Mouse (Mus musculus): ENCODE data around the gene Sirpa. TPM values are rescaled to one million over a fixed set of nuclear protein-coding genes. Genes with fewer than 3 reads are reported as not detected.

The Sirpa gene
- polyA plus RNA-seq, 1 experiment from 2014 or later, result 20.7 TPM

DNA sequence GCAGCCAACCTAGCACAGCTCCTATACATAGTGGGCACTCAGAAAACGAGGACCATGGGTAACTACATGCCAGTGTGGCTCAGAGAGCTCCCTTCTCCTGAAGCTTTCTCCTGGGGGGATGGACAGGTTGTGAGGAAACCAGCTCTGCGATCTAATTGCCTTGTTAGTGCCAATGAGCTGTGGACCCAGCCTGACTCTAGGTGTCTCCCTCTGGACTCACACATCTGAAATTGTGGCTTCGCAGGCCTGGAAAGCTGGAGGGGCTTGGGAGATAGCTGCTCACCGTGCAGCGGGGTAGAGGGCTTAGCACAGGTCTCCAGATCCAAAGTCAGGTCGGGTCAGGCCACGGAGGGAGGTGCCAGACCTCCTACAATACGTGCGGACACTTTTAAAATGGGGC, 5.5 kb downstream of the Sirpa start:
- Histone ChIP-seq H3K4me1 (peaks cover 21% of the 10 kb centered on the region), H3K27ac (no peak overlapping the region), H3K4me2 (no peak overlapping the region), H3K9ac (no peak overlapping the region), H3K27me3 (replicated peaks) (peaks cover 19% of the 10 kb centered on the region), H3K9me3 (replicated peaks) (no peaks in the 10 kb centered on the region), H3K36me3 (no peaks in the 10 kb centered on the region), H3K4me3 (no peak overlapping the region)
- 60% methylated on average over 9 of the region's 9 CpGs for WGBS (ENCODE audit: insufficient replicate concordance)
- ATAC-seq, result no peak

DNA sequence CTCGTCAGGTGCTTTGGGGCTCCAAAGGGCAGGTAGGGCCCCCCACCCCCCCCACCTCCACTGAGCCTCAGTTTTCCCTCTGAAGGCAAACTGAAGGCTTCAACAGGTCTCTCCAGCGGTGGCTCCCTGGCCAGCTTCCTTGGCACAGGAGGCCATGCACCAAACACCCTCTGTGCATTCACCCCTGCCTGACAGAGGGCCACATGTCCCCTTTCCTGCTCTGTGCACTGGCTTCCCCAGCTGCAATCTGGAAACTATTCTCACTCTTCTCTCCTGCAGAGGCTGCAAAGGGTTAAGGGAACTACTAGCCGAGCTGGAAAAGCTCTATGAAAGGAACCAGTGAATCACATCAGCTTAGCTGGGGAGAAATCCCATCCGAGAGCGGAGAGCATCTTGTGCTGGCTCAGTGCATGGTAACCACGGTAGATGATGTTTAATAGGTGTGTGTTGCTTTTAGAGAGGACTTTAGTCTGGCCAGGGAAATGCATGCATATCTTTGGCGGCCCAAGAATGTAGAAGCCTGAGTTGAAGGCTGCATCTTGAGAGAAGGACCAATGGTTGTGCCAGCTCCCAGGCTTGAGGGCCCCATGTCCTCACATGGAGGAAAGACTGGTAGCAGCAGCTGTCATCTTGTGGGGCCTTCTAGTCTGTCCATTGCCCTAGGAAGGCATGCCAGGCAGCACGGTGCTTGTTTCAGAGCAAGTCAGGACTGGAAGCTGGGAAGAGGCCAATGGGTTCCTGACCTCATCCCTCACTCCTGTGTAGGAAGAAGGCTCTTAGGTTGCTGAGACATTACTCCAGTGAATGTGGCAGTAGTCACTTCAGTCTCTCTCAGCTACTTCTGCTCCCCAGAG, 6.8 kb downstream of the Sirpa start:
- WGBS (ENCODE audit: insufficient replicate concordance), result 63% methylated on average over 8 of the region's 8 CpGs
- no peak overlapping the region for H3K4me3 ChIP-seq
- H3K4me2 ChIP-seq, result no peak overlapping the region
- H3K9ac ChIP-seq, result no peak overlapping the region
- H3K36me3 ChIP-seq, result no peaks in the 10 kb centered on the region
- H3K4me1 ChIP-seq, result peaks cover 17% of the 10 kb centered on the region
- H3K27ac ChIP-seq, result no peak overlapping the region
- no peak for ATAC-seq
- H3K9me3 ChIP-seq (replicated peaks), result no peaks in the 10 kb centered on the region
- peaks cover 5% of the 10 kb centered on the region for H3K27me3 ChIP-seq (replicated peaks)

GRCm38 (mm10) chr2:129601059-129601650, 8.5 kb downstream of the Sirpa start:
- Histone ChIP-seq H3K4me2 (no peak overlapping the region), H3K4me3 (no peak overlapping the region), H3K9ac (no peak overlapping the region), H3K36me3 (no peaks in the 10 kb centered on the region), H3K9me3 (replicated peaks) (no peaks in the 10 kb centered on the region), H3K27ac (no peak overlapping the region), H3K4me1 (0 out of 2 replicates have a peak, but pooled peaks cover 14% of the 10 kb centered on the region), H3K27me3 (replicated peaks) (no peaks in the 10 kb centered on the region)
- WGBS (ENCODE audit: insufficient replicate concordance), result 60% methylated on average over 1 of the region's 1 CpGs
- no peak for ATAC-seq

GRCm38 (mm10) chr2:129601894-129602663, 9.4 kb downstream of the Sirpa start:
- H3K9ac ChIP-seq, result no peak overlapping the region
- H3K4me2 ChIP-seq, result no peak overlapping the region
- no peak overlapping the region for H3K27ac ChIP-seq
- no peak overlapping the region for H3K4me3 ChIP-seq
- H3K36me3 ChIP-seq, result no peaks in the 10 kb centered on the region
- H3K9me3 ChIP-seq (replicated peaks), result no peaks in the 10 kb centered on the region
- H3K27me3 ChIP-seq (replicated peaks), result no peaks in the 10 kb centered on the region
- no peak for ATAC-seq
- H3K4me1 ChIP-seq, result 0 out of 2 replicates have a peak, but pooled peaks cover 14% of the 10 kb centered on the region
- WGBS (ENCODE audit: insufficient replicate concordance), result 58% methylated on average over 10 of the region's 10 CpGs

DNA sequence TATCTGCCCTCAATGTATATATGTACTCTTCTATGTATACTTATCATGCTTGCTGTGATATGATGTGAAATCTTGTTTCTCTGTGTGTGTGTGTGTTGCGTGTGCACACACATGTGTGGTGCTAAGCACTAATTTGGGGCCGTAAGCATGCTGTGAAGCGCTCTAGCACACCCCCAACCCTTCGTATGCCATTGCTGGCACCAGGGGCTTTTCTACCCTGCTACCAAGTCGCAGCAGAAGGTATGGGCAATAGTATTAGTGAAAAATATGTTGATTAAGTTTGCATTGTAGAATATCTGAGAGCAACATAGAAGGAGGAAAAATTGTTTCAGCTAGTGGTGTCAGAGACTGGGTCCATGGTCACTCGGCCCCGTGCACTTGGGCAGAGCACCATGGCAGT, 10.2 kb downstream of the Sirpa start:
- H3K4me2 ChIP-seq, result no peak overlapping the region
- H3K36me3 ChIP-seq, result no peaks in the 10 kb centered on the region
- no peak overlapping the region for H3K9ac ChIP-seq
- ATAC-seq, result no peak
- H3K4me1 ChIP-seq, result 0 out of 2 replicates have a peak, but pooled peaks cover 14% of the 10 kb centered on the region
- WGBS (ENCODE audit: insufficient replicate concordance), result 82% methylated on average over 7 of the region's 7 CpGs
- no peak overlapping the region for H3K4me3 ChIP-seq
- H3K27ac ChIP-seq, result no peak overlapping the region
- no peaks in the 10 kb centered on the region for H3K27me3 ChIP-seq (replicated peaks)
- no peaks in the 10 kb centered on the region for H3K9me3 ChIP-seq (replicated peaks)

- Histone ChIP-seq H3K27ac (no peak overlapping the region), H3K27me3 (replicated peaks) (no peaks in the 10 kb centered on the region), H3K36me3 (peaks cover 2% of the 10 kb centered on the region; the same call in 1 of the 2 replicates), H3K9me3 (replicated peaks) (no peaks in the 10 kb centered on the region), H3K4me1 (0 out of 2 replicates have a peak, but pooled peaks cover 14% of the 10 kb centered on the region), H3K9ac (no peak overlapping the region), H3K4me2 (no peak overlapping the region), H3K4me3 (no peak overlapping the region)
- WGBS (ENCODE audit: insufficient replicate concordance), result 62% methylated on average over 1 of the region's 1 CpGs
- ATAC-seq, result peak; percentile 79
Observed at GRCm38 (mm10) chr2:129603536-129603935, 10.9 kb downstream of the Sirpa start.

- Histone ChIP-seq H3K4me1 (0 out of 2 replicates have a peak, but pooled peaks cover 14% of the 10 kb centered on the region), H3K27ac (no peak overlapping the region), H3K4me2 (no peak overlapping the region), H3K9me3 (replicated peaks) (no peaks in the 10 kb centered on the region), H3K9ac (no peak overlapping the region), H3K4me3 (no peak overlapping the region), H3K27me3 (replicated peaks) (no peaks in the 10 kb centered on the region), H3K36me3 (peaks cover 5% of the 10 kb centered on the region; the same call in 1 of the 2 replicates)
- no peak for ATAC-seq
- 56% methylated on average over 6 of the region's 6 CpGs for WGBS (ENCODE audit: insufficient replicate concordance)
Observed at GRCm38 (mm10) chr2:129604032-129604431, 11.4 kb downstream of the Sirpa start.

GRCm38 (mm10) chr2:129605816-129606215, 13.2 kb downstream of the Sirpa start:
- Histone ChIP-seq H3K27me3 (replicated peaks) (no peaks in the 10 kb centered on the region), H3K27ac (no peak overlapping the region), H3K9me3 (replicated peaks) (no peaks in the 10 kb centered on the region), H3K4me2 (no peak overlapping the region), H3K4me1 (0 out of 2 replicates have a peak, but pooled peaks cover 10% of the 10 kb centered on the region), H3K36me3 (peaks cover 21% of the 10 kb centered on the region), H3K9ac (no peak overlapping the region), H3K4me3 (no peak overlapping the region)
- ATAC-seq, result no peak
- 65% methylated on average over 3 of the region's 3 CpGs for WGBS (ENCODE audit: insufficient replicate concordance)

- Histone ChIP-seq H3K27ac (no peak overlapping the region), H3K9me3 (replicated peaks) (no peaks in the 10 kb centered on the region), H3K4me3 (no peak overlapping the region), H3K27me3 (replicated peaks) (no peaks in the 10 kb centered on the region), H3K4me1 (0 out of 2 replicates have a peak, but pooled peaks cover 6% of the 10 kb centered on the region), H3K4me2 (no peak overlapping the region), H3K36me3 (peaks cover 25% of the 10 kb centered on the region), H3K9ac (no peak overlapping the region)
- no peak for ATAC-seq
- WGBS (ENCODE audit: insufficient replicate concordance), result 33% methylated on average over 8 of the region's 8 CpGs
Observed at GRCm38 (mm10) chr2:129606269-129606668, 13.6 kb downstream of the Sirpa start.

- Histone ChIP-seq H3K36me3 (peaks cover 27% of the 10 kb centered on the region), H3K4me2 (no peak overlapping the region), H3K9me3 (replicated peaks) (no peaks in the 10 kb centered on the region), H3K9ac (no peak overlapping the region), H3K4me1 (0 out of 2 replicates have a peak, but pooled peaks cover 3% of the 10 kb centered on the region), H3K4me3 (no peak overlapping the region), H3K27ac (no peak overlapping the region), H3K27me3 (replicated peaks) (no peaks in the 10 kb centered on the region)
- no peak for ATAC-seq
- WGBS (ENCODE audit: insufficient replicate concordance), result 81% methylated on average over 2 of the region's 2 CpGs
Observed at GRCm38 (mm10) chr2:129606899-129607298, 14.3 kb downstream of the Sirpa start.

DNA sequence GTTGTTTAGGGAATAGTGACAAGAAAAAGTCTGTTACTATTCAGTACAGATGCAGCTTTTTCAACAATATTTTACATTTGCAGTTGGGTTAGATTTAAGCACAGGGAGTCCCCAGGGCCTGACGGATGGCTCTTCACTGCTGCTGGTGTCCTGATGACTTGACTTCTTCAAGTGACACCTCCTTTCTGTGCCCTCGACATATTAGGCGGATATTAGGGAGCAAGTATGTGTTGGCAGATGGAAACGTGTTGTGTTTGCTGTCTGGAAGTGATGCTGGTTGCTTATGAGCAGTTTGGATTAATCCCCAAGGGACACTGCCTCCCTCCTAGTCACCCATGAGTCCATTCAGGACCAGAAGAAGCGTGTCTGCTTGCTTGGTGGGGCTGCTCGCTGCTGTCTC, 21.3 kb downstream of the Sirpa start:
- no peak for ATAC-seq
- Histone ChIP-seq H3K27me3 (replicated peaks) (no peaks in the 10 kb centered on the region), H3K4me2 (no peak overlapping the region), H3K4me1 (no peaks in the 10 kb centered on the region), H3K9me3 (replicated peaks) (no peaks in the 10 kb centered on the region), H3K9ac (no peak overlapping the region), H3K27ac (no peak overlapping the region), H3K4me3 (no peak overlapping the region), H3K36me3 (peaks cover 37% of the 10 kb centered on the region)
- whole genome bisulfite sequencing (ENCODE audit: insufficient replicate concordance), result 68% methylated on average over 6 of the region's 6 CpGs
